Mouse (Mus musculus) layer of hippocampus, adult 11-12 months (tissue): ENCODE measurements around the gene Fam20c.

Source experiments
- DNase-seq: peaks from one replicate; pipeline ENCODE4 v3.0.0; 2022; ENCODE audit warnings: low spot score

Gene Fam20c

DNA sequence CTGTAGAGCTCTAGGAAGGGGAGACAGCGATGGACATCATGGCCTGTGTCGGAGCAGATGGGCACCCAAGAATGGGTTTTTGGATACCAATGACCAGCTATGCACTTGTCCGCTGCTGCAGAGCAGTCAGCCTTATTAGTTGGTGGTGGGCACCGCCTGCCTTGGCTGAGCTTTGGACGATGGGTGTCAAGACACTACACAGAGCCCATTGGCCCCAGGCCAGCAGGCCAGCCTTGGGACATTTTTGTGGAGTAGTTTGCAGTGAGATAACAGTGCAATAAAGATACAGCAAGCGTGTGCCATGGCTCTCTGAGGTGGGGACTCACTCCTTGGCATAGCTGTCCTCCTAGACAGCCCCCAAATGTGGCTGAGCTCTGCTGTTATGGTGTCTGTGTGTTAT lies 55.5 kb downstream of the Fam20c start:
- DNase-seq = no peak

DNA sequence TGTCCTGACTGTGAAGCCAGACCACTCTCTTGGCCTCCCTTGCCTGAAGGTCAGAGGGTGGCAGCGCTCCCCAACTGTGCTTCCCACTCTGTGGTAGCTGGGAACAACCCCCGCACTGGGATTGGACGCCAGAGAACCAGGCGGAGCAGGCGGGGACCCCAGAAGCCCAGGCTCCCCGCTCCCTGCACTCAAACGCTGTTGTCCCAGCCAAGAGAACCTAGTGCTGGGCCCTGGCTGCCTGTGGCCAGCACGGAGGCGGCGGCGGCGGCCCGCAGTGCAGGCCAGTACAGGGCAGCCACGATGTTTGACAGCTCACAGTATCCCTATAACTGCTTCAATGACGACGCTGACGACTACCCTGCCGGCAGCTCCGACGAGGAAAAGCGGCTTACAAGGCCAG lies 65.5 kb downstream of the Fam20c start, which contains the start of gene Gm5294:
Gm5294 (plus strand) TSS at position 301 of the 400 bp plus-strand sequence.
- no peak for DNase-seq

DNA sequence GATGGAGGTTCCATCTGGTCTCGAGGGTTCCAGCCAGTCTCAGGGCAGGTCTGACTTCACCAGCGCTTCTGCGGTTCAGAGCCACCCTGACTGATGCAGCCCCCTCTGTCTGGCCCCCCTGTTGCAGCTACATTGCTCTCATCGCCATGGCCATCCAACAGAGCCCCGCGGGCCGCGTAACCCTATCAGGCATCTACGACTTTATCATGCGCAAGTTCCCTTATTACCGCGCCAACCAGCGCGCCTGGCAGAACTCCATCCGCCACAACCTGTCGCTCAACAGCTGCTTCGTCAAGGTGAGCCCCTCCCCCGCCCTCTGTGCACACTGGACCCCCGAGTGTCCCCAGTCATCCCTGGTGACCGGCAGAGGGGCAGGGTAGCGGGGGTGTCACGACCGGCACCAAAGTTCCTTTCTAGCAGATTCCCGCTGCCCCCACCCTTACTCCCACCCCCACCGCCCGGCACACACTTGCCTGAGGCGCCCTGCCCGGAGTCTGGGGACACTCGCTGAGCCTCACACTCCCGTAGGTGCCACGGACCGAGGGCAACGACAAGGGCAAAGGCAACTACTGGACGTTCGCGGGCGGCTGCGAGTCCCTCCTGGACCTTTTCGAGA lies 66.5 kb downstream of the Fam20c start:
- no peak for DNase-seq

DNA sequence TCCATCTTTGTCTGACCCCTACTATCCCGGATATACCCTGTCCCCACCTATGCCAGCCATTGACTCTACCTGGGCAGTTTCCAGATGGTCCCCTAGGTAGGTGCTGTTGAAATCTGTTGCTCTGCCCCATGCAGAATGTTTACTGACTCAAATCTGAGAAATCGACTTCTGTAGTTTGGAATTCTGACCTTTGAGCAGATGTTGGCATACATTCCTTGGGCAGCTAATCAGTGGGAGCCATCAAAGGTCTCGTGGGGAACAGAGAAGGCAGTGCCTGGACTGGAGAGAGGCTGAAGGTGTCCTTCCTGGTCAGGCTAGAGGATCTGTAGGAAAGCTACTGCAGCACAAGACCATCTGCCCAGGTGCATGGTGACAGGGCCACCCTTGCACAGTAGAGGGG lies 70.8 kb downstream of the Fam20c start:
- DNase-seq = no peak

DNA sequence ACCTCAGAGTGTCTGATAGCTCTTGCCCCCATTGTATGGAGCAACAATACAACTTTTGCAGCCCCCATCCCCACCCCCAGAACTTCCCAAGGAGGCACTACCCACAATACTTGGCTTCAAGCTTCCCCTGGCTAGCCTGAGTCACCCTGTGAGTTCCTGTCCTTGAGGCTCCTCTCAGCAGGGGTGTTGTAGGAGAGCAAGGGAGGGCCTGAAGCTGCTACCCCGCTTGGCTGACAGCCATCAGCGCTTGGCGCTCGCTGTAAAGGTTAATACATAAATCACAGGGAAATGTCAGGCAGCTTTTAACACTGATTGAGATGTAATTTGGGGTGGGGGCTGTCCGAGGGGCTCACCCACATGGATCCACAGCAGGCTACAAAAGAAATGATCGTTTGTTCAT lies 79.1 kb downstream of the Fam20c start:
- no peak for DNase-seq

DNA sequence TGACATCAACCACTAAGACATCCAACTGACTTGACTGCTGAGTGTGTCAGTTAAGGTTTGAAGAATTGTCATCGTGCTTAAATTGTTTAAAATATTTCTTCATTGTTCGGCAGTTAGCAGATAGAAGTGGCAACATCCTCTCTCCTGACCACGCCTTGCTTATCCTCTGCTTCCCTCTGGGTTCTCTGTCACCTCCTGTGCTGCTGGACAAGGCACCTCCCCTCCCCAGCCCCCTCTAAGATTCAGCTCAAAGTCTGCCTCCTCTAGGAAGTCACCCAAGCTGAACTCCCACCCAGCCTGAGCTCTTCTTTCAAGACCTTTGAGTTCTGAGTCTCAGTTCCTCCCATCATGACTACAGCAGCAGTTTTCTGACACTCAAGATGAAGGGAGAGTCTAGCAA lies 80.6 kb downstream of the Fam20c start:
- no peak for DNase-seq

DNA sequence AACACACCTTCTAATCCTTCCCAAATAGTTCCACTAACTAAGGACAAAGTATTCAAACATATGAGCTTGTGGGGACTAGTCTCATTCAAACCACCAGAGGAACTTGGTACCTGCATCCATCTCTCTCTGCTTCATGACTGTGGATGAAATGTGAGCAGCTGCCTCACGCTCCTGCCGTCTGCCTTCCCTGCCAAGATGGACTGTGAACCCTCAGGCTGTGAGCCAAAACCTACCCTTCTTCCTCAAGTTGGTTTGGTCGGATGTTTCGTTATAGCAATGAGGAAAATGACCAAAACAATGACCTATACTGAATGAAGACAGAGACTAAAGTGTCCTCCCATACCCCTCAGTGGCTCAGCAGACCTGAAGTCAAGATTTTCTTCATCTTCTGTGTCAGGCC lies 86.7 kb downstream of the Fam20c start:
- DNase-seq = no peak

DNA sequence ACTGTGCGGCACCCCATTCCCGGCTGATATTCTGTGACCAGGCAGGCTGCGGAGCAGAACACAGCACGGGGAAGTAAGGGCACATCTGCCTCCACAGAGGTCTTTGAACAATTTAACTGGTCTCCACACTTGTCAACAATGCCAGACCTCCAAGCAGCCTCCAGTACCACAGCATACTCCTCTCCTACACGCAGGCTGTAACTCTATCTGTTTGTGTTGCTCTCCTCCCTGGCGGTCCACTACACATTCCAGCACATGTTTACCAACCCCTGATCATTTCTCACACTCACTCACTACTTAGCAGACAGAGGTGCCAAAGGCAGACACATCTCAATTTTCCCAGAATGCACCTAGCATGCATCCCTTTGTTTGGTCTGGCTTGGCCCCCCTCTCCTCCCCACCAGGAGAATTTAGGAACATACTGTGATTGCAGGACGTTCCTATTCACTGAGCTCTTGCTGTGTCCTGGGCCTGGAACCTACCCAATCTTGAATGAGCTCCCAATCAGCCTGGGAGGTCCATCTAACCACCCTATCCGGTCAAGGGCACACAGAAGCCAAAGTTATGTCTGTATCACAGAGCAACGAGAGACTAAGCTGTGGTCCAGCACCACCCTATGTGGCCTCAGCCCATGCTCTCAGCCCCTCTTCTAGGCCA lies 89.0 kb downstream of the Fam20c start:
- no peak for DNase-seq

DNA sequence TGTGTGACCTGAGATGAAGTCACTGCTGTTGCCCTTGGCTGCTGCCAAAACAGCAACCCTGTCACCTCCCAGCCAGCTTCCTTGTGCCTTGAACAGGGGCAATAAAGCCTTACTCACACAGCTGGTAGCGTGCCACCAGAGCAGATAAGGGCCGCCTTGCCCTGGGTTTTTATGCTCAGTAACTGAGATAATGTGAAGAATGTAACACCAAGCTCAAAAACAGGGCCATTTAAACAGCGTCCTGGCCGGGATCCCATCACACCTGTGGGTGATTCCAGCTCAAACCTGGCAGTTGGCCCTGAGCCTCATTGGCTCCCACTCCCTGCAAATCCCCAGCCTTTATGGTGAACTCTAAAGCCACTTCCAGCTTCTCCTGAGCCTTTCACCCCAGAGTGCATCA lies 92.2 kb downstream of the Fam20c start:
- DNase-seq = no peak

DNA sequence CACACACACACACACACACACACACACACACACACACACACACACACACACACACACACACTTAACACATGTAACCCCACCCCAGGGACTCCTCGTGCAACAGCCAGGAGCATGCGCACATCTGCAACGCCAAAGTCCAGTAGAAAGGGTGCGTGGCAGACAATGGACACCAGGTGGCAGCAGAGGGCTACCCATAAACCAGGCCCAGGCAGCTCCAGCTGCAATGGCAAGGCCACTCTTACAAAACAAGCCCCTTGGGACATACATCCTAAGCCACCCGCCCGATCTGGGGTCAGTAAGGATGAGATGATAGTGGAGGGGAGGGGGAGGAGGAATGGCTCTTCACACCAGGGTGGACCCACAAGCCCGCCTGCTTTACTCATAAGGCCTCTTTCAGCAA lies 93.8 kb downstream of the Fam20c start:
- DNase-seq = peak; percentile 95

DNA sequence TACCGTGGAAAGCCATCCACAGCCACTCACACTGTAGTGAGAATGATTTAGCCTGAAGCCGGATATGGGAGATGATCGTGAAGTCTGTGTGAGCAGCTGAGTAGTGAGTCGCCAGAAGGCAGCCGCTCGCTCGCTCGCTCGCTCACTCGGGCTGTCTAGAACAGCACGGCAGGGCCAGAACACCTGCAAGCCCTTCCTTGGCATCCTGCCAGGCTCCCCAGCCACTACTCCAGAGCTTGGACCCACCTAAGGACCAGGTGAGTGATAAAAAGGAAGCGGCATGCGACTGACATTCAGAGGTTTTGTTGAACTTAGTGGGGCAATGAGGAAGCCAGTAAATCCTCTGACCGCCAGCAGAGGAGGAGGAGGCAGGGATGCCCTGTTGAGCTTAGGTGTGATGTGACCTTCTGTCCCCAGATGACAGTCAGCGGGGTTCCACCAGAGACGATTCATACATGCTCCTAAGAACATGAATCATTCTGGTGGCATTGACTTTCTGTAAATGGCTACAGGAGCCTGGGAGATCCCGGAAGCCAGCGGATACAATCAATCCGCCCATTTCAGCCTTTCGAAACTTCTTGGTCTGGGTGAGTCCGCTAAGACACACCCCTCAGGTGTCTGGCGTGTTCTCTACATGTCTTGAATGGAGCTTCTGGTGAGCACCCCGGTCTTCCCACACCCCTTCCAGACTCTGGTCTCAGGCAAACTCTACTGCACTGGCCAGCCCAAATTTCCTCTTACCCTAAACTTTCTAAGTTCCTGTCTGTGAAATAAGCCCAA lies 95.6 kb downstream of the Fam20c start:
- no peak for DNase-seq

DNA sequence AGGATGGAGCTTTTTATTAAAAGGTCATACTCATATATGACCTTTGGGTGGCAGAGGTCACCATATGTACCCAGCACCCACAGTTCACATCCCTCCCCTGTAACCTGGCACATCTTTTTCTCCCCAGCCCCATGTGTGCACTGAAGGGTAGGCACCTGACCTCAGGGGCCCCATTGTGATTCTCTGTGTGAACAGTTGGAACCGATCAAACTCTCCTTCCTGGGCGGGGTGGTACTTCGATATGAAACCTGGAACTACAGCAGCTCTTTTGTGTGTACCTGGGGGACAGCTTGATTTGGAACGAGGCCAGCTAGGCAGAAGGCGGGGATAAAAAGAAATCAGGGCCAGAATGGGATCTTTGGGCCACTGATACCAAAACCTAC lies 96.1 kb downstream of the Fam20c start:
- no peak for DNase-seq

DNA sequence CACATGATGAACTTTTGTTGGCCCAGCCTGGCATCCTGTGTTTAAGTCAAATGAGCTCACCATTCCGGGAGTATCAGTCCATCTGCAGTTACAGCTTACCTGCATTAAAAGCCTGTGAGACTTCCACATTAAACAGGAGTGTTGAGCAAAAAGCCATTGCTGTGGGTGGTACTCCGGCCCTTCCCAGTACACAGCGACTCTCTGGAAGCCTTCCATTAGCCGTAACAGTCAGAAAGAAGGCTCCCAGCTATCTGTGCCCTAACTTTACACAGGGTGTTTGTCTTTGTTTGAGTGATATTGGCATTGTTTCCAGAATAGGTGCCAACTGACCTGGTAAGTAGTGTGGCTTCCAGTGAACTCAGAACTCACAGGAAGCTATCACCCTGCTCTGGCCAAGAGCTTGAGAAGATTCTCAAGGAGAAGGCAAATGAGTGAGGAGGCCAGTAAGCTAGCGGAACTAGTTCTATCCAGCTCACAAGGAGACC lies 97.0 kb downstream of the Fam20c start:
- no peak for DNase-seq

DNA sequence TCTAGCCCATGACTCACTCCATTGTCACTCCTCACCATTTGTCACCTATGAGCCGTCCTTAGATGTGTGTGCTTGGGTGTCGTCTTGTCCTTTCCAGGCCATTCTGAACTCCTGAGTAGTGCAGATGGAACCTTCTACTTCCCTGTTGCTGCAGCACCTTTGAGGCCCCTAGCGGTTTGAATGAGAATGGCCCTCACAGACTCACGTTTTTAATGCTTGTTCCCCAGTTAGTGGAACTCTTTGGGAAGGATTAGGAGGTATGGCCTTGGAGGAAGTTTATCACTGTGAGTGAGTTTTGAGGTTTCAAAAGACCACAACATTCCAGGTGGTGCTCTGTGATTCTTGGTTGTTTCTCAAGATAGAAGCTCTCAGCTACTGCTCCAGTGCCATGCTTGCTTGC lies 97.8 kb downstream of the Fam20c start:
- no peak for DNase-seq

DNA sequence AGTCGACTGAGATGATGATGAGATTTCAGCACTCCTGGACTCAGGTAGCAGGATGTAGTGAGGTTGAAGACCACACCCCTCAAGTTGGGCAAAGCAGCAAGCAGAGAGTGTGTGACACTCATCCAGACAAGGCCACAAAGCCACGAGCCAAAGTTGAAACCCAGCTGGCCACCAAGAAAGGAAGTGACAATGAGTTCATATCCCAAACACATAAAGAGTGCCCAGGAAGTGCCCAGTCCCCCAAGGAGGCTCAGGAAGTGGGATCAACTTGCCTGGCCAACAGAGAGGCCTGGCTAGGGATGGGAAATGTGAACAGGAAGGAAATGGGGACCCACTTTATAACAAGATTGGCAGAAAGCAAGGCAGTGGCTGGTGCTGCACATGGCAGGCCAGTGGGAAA lies 99.0 kb downstream of the Fam20c start:
- no peak for DNase-seq

DNA sequence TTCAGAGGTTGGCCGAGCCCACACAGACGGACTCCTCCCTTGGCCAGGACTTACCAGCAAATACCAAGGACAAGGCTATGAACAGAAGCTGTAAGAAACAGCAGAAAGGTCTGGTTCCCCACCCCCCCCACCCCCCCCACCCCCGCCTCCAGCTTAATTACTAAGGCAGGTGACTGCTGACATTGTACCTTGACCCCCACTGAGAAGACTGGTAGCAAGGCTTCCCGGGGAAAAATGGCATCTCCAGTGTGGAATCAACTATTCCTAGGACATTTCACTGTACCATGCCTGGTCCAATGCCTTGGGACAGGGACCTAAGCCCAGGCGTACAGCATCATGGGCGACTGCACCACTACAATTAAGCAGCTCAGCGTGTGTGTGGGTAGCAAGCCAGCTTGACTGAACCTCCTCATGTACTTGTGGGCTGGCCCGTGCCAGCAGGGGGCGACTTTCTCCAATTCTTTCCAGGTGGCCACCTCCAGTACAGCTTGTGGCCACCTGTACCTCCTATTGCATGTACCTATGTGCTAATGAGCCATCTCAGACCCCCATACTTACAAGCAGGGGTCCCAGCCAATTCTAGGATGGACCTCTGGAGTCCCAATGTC lies 102.8 kb downstream of the Fam20c start:
- DNase-seq = peak; percentile 90

DNA sequence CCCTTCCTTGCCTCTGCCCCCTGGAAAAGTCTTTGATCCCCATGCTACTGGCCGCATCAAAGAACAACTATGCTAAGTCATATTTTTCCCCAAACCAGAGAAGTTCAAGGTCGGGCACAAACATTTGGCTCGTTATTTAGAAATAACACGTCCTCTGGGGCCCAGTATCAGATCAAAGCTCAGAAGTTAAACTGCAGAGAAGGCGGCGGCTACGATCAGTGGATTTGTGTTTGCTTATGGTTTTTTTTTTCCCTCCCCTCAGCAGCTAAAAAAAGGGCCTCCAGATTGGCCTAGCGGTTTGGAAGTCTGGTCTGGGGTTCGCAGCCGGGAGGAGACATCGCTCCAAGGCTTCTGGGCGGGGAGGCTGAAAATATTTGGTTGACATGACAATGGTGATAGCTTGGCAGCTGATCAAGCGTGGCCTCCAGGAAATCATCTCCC lies 103.5 kb downstream of the Fam20c start:
- DNase-seq = no peak
